Mouse (Mus musculus): ENCODE data around the gene Sec61a1. TPM values are rescaled to one million over a fixed set of nuclear protein-coding genes. Genes with fewer than 3 reads are reported as not detected.

Sec61a1 gene
- polyA plus RNA-seq, 1 experiment from 2014 or later, result 245 TPM

- ATAC-seq (ENCODE audit: low read depth), result no peak
- no peak overlapping the region for H3K4me3 ChIP-seq (ENCODE audit: low read length)
- no peaks in the 10 kb centered on the region for H3K9me3 ChIP-seq (ENCODE audit: control insufficient read depth, low read length)
- H3K4me1 ChIP-seq (replicated peaks; ENCODE audit: control insufficient read depth, insufficient read depth, low read length), result peaks cover 7% of the 10 kb centered on the region
- no peaks in the 10 kb centered on the region for H3K27me3 ChIP-seq (ENCODE audit: control insufficient read depth, insufficient read depth, low read depth, low read length)
- WGBS, result 56% methylated on average over 3 of the region's 3 CpGs
- H3K27ac ChIP-seq (ENCODE audit: low read length), result no peak overlapping the region
- no peak overlapping the region for H3K4me2 ChIP-seq (ENCODE audit: low read depth, low read length)
- no peaks in the 10 kb centered on the region for H3K36me3 ChIP-seq (ENCODE audit: control insufficient read depth, insufficient read depth, low read length)
- no peak overlapping the region for H3K9ac ChIP-seq (ENCODE audit: low read length)
Measured at GRCm38 (mm10) chr6:88522606-88523005, 3.9 kb upstream of the Sec61a1 start.

DNA sequence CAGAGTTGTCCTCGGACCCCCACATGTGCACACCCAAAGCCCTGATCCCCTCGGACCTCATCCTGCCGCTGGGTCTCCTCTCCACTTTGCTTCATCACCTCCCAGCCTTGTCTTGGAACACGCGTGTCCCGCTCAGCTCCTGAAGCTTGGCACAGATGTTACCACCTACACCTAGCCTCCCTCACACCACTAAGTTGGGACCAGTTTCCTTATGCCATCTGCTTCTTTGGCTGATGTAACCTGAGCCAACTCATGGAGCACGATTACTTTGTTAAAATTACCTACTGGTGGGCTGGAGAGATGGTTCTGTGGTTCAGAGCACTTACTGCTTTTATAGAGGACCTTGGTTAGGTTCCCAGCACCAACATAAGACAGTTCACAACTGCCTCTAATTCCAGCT lies 3.1 kb upstream of the Sec61a1 start:
- peaks cover 13% of the 10 kb centered on the region for H3K4me1 ChIP-seq (replicated peaks; ENCODE audit: control insufficient read depth, insufficient read depth, low read length)
- no peaks in the 10 kb centered on the region for H3K36me3 ChIP-seq (ENCODE audit: control insufficient read depth, insufficient read depth, low read length)
- no peak for ATAC-seq (ENCODE audit: low read depth)
- WGBS, result 79% methylated on average over 7 of the region's 7 CpGs
- H3K27ac ChIP-seq (ENCODE audit: low read length), result no peak overlapping the region
- no peak overlapping the region for H3K4me2 ChIP-seq (ENCODE audit: low read depth, low read length)
- H3K27me3 ChIP-seq (ENCODE audit: control insufficient read depth, insufficient read depth, low read depth, low read length), result no peaks in the 10 kb centered on the region
- no peaks in the 10 kb centered on the region for H3K9me3 ChIP-seq (ENCODE audit: control insufficient read depth, low read length)
- H3K4me3 ChIP-seq (ENCODE audit: low read length), result no peak overlapping the region
- H3K9ac ChIP-seq (ENCODE audit: low read length), result no peak overlapping the region

- Histone ChIP-seq H3K4me2 (ENCODE audit: low read depth, low read length) (peak overlapping the region; percentile 84), H3K27me3 (ENCODE audit: control insufficient read depth, insufficient read depth, low read depth, low read length) (no peaks in the 10 kb centered on the region), H3K27ac (ENCODE audit: low read length) (peak overlapping the region; percentile 86), H3K4me1 (replicated peaks; ENCODE audit: control insufficient read depth, insufficient read depth, low read length) (peaks cover 17% of the 10 kb centered on the region), H3K9ac (ENCODE audit: low read length) (peak overlapping the region; percentile 98), H3K36me3 (ENCODE audit: control insufficient read depth, insufficient read depth, low read length) (peaks cover 20% of the 10 kb centered on the region), H3K9me3 (ENCODE audit: control insufficient read depth, low read length) (no peaks in the 10 kb centered on the region), H3K4me3 (ENCODE audit: low read length) (peak overlapping the region; percentile 99)
- no peak for ATAC-seq (ENCODE audit: low read depth)
- 6% methylated on average over 18 of the region's 18 CpGs for WGBS
Measured at GRCm38 (mm10) chr6:88517701-88518403, 853 bp downstream of the Sec61a1 start.

DNA sequence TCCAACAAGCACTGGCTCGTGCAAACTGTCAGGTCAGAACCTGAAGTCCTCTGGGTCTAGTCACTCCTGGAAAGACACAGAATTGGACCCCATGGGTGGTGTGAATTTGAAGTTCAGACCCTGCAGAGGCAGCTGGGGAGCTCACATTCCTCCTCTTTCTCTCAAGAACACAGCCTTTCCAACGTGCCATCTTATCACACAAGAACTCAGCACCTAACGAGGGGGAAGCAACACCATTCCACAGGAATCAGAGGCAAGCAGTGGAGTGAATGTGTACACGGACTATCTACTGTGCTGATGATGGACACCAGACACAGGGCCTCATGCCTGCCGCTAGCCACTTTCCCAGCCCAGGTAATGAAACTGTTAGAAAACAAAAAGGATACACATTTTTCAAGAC lies 2.0 kb downstream of the Sec61a1 start:
- no peaks in the 10 kb centered on the region for H3K9me3 ChIP-seq (ENCODE audit: control insufficient read depth, low read length)
- H3K36me3 ChIP-seq (ENCODE audit: control insufficient read depth, insufficient read depth, low read length), result peaks cover 32% of the 10 kb centered on the region
- H3K4me2 ChIP-seq (ENCODE audit: low read depth, low read length), result peak overlapping the region; percentile 84
- H3K4me3 ChIP-seq (ENCODE audit: low read length), result peak overlapping the region; percentile 99
- H3K9ac ChIP-seq (ENCODE audit: low read length), result peak overlapping the region; percentile 98
- WGBS, result 56% methylated on average over 5 of the region's 5 CpGs
- H3K27me3 ChIP-seq (ENCODE audit: control insufficient read depth, insufficient read depth, low read depth, low read length), result no peaks in the 10 kb centered on the region
- peaks cover 17% of the 10 kb centered on the region for H3K4me1 ChIP-seq (replicated peaks; ENCODE audit: control insufficient read depth, insufficient read depth, low read length)
- ATAC-seq (ENCODE audit: low read depth), result no peak
- no peak overlapping the region for H3K27ac ChIP-seq (ENCODE audit: low read length)

- Histone ChIP-seq H3K4me3 (ENCODE audit: low read length) (no peak overlapping the region), H3K4me1 (replicated peaks; ENCODE audit: control insufficient read depth, insufficient read depth, low read length) (peaks cover 17% of the 10 kb centered on the region), H3K36me3 (ENCODE audit: control insufficient read depth, insufficient read depth, low read length) (peaks cover 32% of the 10 kb centered on the region), H3K9me3 (ENCODE audit: control insufficient read depth, low read length) (no peaks in the 10 kb centered on the region), H3K4me2 (ENCODE audit: low read depth, low read length) (no peak overlapping the region), H3K27ac (ENCODE audit: low read length) (no peak overlapping the region), H3K27me3 (ENCODE audit: control insufficient read depth, insufficient read depth, low read depth, low read length) (no peaks in the 10 kb centered on the region), H3K9ac (ENCODE audit: low read length) (no peak overlapping the region)
- ATAC-seq (ENCODE audit: low read depth), result no peak
- WGBS, result 74% methylated on average over 8 of the region's 8 CpGs
Measured at GRCm38 (mm10) chr6:88515971-88516370, 2.7 kb downstream of the Sec61a1 start.

DNA sequence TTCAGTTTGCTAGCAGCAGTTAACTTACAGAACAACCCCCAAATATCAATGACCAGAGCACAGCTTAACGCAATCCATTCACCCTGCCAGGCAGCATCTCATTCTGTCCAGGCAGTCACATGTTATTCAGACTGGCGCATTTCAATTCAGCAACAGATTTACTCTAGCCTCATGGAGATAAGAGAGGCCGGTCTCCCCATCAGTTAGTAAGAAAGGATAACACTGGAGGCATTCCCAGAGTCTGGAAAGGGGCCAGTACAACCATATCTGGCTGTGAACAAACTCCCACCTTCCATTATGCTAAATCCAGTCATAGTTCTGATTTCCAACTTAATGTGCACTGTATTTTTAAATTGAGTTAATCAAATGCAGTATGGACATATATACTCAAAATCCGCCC lies 4.2 kb downstream of the Sec61a1 start:
- 78% methylated on average over 4 of the region's 4 CpGs for WGBS
- Histone ChIP-seq H3K36me3 (ENCODE audit: control insufficient read depth, insufficient read depth, low read length) (peaks cover 45% of the 10 kb centered on the region), H3K4me3 (ENCODE audit: low read length) (no peak overlapping the region), H3K9ac (ENCODE audit: low read length) (no peak overlapping the region), H3K27me3 (ENCODE audit: control insufficient read depth, insufficient read depth, low read depth, low read length) (no peaks in the 10 kb centered on the region), H3K4me1 (replicated peaks; ENCODE audit: control insufficient read depth, insufficient read depth, low read length) (peaks cover 15% of the 10 kb centered on the region), H3K9me3 (ENCODE audit: control insufficient read depth, low read length) (no peaks in the 10 kb centered on the region), H3K27ac (ENCODE audit: low read length) (no peak overlapping the region), H3K4me2 (ENCODE audit: low read depth, low read length) (no peak overlapping the region)
- ATAC-seq (ENCODE audit: low read depth), result no peak

DNA sequence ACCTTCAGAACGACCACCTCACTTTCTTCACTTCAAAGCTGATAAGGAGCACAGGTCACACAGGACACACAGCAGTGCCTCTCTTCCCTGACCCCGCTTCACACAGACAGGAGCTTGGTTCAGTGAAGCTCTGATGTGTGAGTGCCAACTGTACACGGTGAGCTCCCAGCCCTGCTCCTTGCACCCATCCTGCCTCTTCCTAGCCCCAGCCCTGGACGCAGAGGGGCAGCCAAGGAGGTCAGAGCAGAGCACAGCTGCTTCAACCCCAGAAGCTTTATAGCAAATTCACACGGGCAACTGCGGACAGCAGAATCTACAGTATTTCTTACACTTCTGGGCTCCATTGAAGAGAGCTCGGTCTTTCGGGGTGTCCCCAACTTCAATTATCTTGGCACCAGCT lies 4.7 kb downstream of the Sec61a1 start:
- ATAC-seq (ENCODE audit: low read depth), result no peak
- no peak overlapping the region for H3K4me2 ChIP-seq (ENCODE audit: low read depth, low read length)
- H3K9ac ChIP-seq (ENCODE audit: low read length), result no peak overlapping the region
- WGBS, result 86% methylated on average over 8 of the region's 8 CpGs
- H3K27ac ChIP-seq (ENCODE audit: low read length), result no peak overlapping the region
- no peaks in the 10 kb centered on the region for H3K9me3 ChIP-seq (ENCODE audit: control insufficient read depth, low read length)
- H3K27me3 ChIP-seq (ENCODE audit: control insufficient read depth, insufficient read depth, low read depth, low read length), result no peaks in the 10 kb centered on the region
- H3K4me3 ChIP-seq (ENCODE audit: low read length), result no peak overlapping the region
- H3K36me3 ChIP-seq (ENCODE audit: control insufficient read depth, insufficient read depth, low read length), result peaks cover 48% of the 10 kb centered on the region
- peaks cover 13% of the 10 kb centered on the region for H3K4me1 ChIP-seq (replicated peaks; ENCODE audit: control insufficient read depth, insufficient read depth, low read length)

DNA sequence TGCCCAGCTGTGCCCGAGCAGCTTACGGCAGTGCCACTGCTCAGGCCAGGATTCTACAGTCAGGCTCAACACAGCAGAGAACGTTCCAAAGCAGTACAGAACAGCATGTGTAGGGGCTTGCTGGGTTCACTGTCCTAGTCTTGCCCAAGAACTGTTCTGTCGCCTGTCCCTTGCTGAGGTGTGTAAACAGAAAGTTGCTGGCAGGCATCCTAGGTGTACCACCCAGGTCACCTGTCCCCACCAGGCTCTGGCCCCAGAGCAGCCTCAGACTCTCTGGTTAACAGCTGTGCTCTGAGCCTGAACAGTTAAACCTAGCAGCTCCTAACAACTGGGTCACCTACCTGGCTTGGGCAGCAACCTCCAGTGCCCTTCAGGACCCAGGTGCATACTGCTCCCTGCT lies 15.7 kb downstream of the Sec61a1 start:
- no peak overlapping the region for H3K4me2 ChIP-seq (ENCODE audit: low read depth, low read length)
- H3K27ac ChIP-seq (ENCODE audit: low read length), result no peak overlapping the region
- H3K4me1 ChIP-seq (replicated peaks; ENCODE audit: control insufficient read depth, insufficient read depth, low read length), result peaks cover 8% of the 10 kb centered on the region; the same call in 1 of the 2 replicates
- H3K9me3 ChIP-seq (ENCODE audit: control insufficient read depth, low read length), result no peaks in the 10 kb centered on the region
- WGBS, result 88% methylated on average over 4 of the region's 4 CpGs
- no peaks in the 10 kb centered on the region for H3K27me3 ChIP-seq (ENCODE audit: control insufficient read depth, insufficient read depth, low read depth, low read length)
- no peak for ATAC-seq (ENCODE audit: low read depth)
- H3K4me3 ChIP-seq (ENCODE audit: low read length), result no peak overlapping the region
- peaks cover 50% of the 10 kb centered on the region for H3K36me3 ChIP-seq (ENCODE audit: control insufficient read depth, insufficient read depth, low read length)
- H3K9ac ChIP-seq (ENCODE audit: low read length), result no peak overlapping the region

DNA sequence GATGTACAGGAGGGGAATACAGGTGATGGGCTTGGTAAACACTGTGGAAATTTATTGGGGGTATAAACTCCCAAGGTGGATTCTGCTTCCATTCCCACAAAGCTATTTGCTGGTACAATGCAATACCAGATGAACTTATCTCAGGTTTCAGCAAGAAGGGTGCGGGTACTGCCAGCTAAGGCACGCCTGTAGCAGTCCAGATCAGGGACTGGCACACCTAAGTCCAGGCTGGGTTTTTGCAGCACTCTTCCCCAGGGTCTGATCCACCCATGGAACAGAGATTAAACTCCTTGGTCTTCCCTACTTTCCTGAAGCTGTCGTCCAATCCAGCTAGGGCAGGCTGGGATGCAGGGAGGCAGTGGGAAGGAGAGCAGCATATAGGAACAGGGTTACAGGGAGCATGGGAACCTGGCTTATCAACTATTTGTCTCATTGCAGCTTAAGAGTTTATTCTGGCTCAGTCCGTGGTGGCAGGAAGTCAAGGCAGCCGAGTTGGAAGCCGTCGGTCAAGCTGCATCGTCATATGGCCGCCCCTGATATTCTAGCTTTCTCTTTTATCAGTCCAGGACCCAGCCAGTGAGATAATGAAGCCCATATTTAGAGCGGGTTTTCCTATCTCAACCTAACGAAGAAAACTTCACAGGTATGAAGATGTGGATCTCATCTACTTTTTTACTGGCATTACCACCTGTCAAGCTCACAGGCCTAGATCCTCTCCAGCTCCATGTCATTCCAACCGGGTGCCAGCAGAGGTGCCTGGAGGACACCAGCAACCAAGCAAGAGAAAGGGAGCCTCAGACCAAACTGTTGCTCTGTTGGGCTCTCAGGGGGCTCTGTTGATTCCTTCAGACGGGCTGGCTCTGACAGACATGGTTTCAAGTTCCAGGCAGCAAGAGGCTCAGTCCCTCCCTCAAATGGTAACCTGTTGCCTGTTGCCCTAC lies 16.4 kb downstream of the Sec61a1 start:
- no peak overlapping the region for H3K27ac ChIP-seq (ENCODE audit: low read length)
- H3K4me2 ChIP-seq (ENCODE audit: low read depth, low read length), result no peak overlapping the region
- H3K36me3 ChIP-seq (ENCODE audit: control insufficient read depth, insufficient read depth, low read length), result peaks cover 49% of the 10 kb centered on the region
- H3K4me1 ChIP-seq (replicated peaks; ENCODE audit: control insufficient read depth, insufficient read depth, low read length), result peaks cover 8% of the 10 kb centered on the region; the same call in 1 of the 2 replicates
- no peak for ATAC-seq (ENCODE audit: low read depth)
- 67% methylated on average over 13 of the region's 13 CpGs for WGBS
- no peak overlapping the region for H3K9ac ChIP-seq (ENCODE audit: low read length)
- H3K27me3 ChIP-seq (ENCODE audit: control insufficient read depth, insufficient read depth, low read depth, low read length), result no peaks in the 10 kb centered on the region
- H3K9me3 ChIP-seq (ENCODE audit: control insufficient read depth, low read length), result no peaks in the 10 kb centered on the region
- H3K4me3 ChIP-seq (ENCODE audit: low read length), result no peak overlapping the region

Measured in lung, embryonic 16.5 days (tissue).